Mouse (Mus musculus) hindbrain, embryonic 11.5 days (tissue): ENCODE measurements around the gene Dmrtb1. TPM values are rescaled to one million over a fixed set of nuclear protein-coding genes. Genes with fewer than 3 reads are reported as not detected.

ENCODE experiments used
- ATAC-seq: fragments of 200-750 bp; cut with Nextera tagmentation; 2 replicates; pipeline ENCODE4 v1.8.0; 2017; ENCODE audit warnings: mild to moderate bottlenecking, moderate TSS enrichment, moderate library complexity; ENCODE audit not compliant: low FRiP score
- DNase-seq: peaks from one replicate; pipeline ENCODE4 v3.0.0-alpha.2; 2015; ENCODE audit warnings: low spot score
- H3K27ac ChIP-seq: fragments of 300-500 bp; sonication (generic); 2 replicates; pipeline ENCODE4 v1.5.1; 2014; ENCODE audit warnings: mild to moderate bottlenecking, low read depth, low read length
- H3K27me3 ChIP-seq: fragments of 300-500 bp; sonication (generic); 2 replicates; pipeline ENCODE4 v1.6.1; 2014; ENCODE audit warnings: mild to moderate bottlenecking, low read length, moderate library complexity, mixed read lengths; ENCODE audit not compliant: control insufficient read depth, insufficient read depth
- H3K36me3 ChIP-seq: fragments of 300-500 bp; sonication (generic); 2 replicates; pipeline ENCODE4 v1.6.1; 2014; ENCODE audit warnings: mild to moderate bottlenecking, low read length, moderate library complexity, mixed read lengths; ENCODE audit not compliant: control insufficient read depth, insufficient read depth
- H3K4me1 ChIP-seq: fragments of 300-500 bp; sonication (generic); replicated peaks from 2 replicates; pipeline ENCODE4 v1.6.1; 2014; ENCODE audit warnings: low read length, mixed read lengths; ENCODE audit not compliant: control insufficient read depth, insufficient read depth
- H3K4me2 ChIP-seq: fragments of 300-500 bp; sonication (generic); replicated peaks from 2 replicates; pipeline ENCODE4 v1.6.1; 2014; ENCODE audit warnings: mild to moderate bottlenecking, low read depth, low read length
- H3K4me3 ChIP-seq: fragments of 300-500 bp; sonication (generic); 2 replicates; pipeline ENCODE4 v1.5.1; 2014; ENCODE audit warnings: low read depth, low read length
- H3K9ac ChIP-seq: fragments of 300-500 bp; sonication (generic); 2 replicates; pipeline ENCODE4 v1.6.1; 2014; ENCODE audit warnings: low read depth, low read length
- H3K9me3 ChIP-seq: fragments of 300-500 bp; sonication (generic); 2 replicates; pipeline ENCODE4 v1.6.1; 2016; ENCODE audit warnings: low read length; ENCODE audit not compliant: control insufficient read depth
- WGBS: fragments of 180-500 bp; shearing (Covaris S2); extraction: QIAGEN DNeasy Blood & Tissue Kit; methylation state at CpG from one replicate; pipeline ENCODE4 v1.1.7; 2014; 5-methylcytosine and 5-hydroxymethylcytosine counted together
- polyA plus RNA-seq: library from polyadenylated mRNA; unstranded; fragments of >200 nt; fragmentation: Nextera tagmentation; extraction: Ambion mirVana; gene quantifications from 2 replicates; pipeline ENCODE4 v1.2.1, GENCODE M21; 2014

The Dmrtb1 gene
- polyA plus RNA-seq, 1 experiment from 2014 or later, result 16.6 TPM

- DNase-seq, result no peak
- H3K4me2 ChIP-seq, result no peak overlapping the region
- H3K27ac ChIP-seq, result no peak overlapping the region
- no peaks in the 10 kb centered on the region for H3K4me1 ChIP-seq
- H3K9ac ChIP-seq, result no peak overlapping the region
- H3K36me3 ChIP-seq, result no peaks in the 10 kb centered on the region
- no peak overlapping the region for H3K4me3 ChIP-seq
- no peaks in the 10 kb centered on the region for H3K9me3 ChIP-seq
- WGBS, result 78% methylated on average over 5 of the region's 5 CpGs
- no peak for ATAC-seq
- no peaks in the 10 kb centered on the region for H3K27me3 ChIP-seq
Observed at GRCm38 (mm10) chr4:107693816-107694215, 9.8 kb upstream of the Dmrtb1 start.

- DNase-seq, result peak; percentile 44
- no peak overlapping the region for H3K4me3 ChIP-seq
- no peak overlapping the region for H3K4me2 ChIP-seq
- no peak overlapping the region for H3K9ac ChIP-seq
- peaks cover 3% of the 10 kb centered on the region; the same call in 1 of the 2 replicates for H3K27me3 ChIP-seq
- no peaks in the 10 kb centered on the region for H3K9me3 ChIP-seq
- H3K36me3 ChIP-seq, result no peaks in the 10 kb centered on the region
- no peak for ATAC-seq
- no peak overlapping the region for H3K27ac ChIP-seq
- H3K4me1 ChIP-seq, result no peaks in the 10 kb centered on the region
- WGBS, result 4% methylated on average over 11 of the region's 11 CpGs
Observed at GRCm38 (mm10) chr4:107688213-107688612, 4.2 kb upstream of the Dmrtb1 start.

DNA sequence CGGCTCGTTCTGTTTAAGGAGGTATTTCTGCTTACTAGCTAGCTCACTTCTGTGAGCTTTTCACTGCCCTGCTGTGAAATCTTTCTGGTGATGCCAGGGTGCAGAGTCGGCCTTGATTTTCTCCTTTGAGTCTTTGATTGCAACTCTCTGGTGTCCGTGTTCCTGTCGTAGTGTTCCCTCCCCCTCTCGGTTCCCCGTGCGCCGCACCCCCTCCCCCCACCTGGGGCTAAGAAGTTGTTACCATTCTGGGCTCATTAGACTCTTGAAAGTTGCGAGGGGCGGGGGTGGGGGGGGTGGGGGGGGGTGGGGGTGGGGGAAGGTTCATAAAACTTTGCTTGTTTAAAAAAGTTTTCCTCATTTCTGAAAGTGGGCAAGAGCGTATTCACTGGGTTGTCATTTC lies 3.1 kb upstream of the Dmrtb1 start:
- no peaks in the 10 kb centered on the region for H3K9me3 ChIP-seq
- no peak overlapping the region for H3K27ac ChIP-seq
- H3K4me3 ChIP-seq, result no peak overlapping the region
- peaks cover 3% of the 10 kb centered on the region; the same call in 1 of the 2 replicates for H3K27me3 ChIP-seq
- H3K4me1 ChIP-seq, result no peaks in the 10 kb centered on the region
- no peaks in the 10 kb centered on the region for H3K36me3 ChIP-seq
- DNase-seq (no peak), ATAC-seq (no peak)
- H3K4me2 ChIP-seq, result no peak overlapping the region
- WGBS, result 43% methylated on average over 12 of the region's 12 CpGs
- H3K9ac ChIP-seq, result no peak overlapping the region

DNA sequence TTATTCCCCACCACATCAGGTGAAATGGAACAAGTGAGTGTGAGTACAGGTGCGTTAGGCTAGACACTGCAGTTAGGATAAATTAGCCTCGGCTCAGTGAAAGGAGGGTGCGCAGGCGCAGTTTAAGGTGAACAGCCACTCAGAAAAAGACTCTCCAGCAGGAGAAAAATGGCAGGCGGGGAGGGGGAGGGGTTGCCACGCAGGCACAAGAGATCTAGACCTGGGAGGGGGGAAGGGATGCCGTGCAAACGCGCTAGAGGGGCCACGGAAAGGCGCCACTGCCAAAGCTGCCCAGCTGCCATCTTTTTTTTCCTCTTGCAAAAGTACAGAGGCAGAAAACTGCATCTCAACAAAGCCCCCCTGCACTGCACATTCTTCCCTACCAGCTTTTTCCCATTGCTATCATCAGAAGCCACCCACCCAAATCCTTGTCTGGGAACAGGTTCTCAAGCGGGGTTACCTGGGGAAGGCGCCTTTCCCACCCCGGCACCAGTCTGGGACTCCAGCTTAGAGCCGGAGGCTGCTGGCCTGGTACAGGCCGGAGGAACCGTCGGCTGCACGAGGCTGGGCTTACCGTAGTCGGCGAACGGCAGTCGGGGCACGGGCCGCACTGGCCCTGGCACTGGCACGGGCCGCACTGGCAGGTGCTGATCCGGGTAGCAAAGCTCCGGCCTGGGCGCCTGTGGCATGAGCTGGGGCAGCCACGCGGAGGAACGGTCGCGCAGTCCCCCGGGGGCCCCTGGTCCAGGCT lies 849 bp downstream of the Dmrtb1 start:
- H3K4me3 ChIP-seq, result no peak overlapping the region
- WGBS, result 89% methylated on average over 36 of the region's 37 CpGs
- H3K4me1 ChIP-seq, result peaks cover 9% of the 10 kb centered on the region
- H3K36me3 ChIP-seq, result no peaks in the 10 kb centered on the region
- ATAC-seq (no peak), DNase-seq (no peak)
- peaks cover 3% of the 10 kb centered on the region; the same call in 1 of the 2 replicates for H3K27me3 ChIP-seq
- no peak overlapping the region for H3K4me2 ChIP-seq
- H3K27ac ChIP-seq, result no peak overlapping the region
- no peaks in the 10 kb centered on the region for H3K9me3 ChIP-seq
- no peak overlapping the region for H3K9ac ChIP-seq

DNA sequence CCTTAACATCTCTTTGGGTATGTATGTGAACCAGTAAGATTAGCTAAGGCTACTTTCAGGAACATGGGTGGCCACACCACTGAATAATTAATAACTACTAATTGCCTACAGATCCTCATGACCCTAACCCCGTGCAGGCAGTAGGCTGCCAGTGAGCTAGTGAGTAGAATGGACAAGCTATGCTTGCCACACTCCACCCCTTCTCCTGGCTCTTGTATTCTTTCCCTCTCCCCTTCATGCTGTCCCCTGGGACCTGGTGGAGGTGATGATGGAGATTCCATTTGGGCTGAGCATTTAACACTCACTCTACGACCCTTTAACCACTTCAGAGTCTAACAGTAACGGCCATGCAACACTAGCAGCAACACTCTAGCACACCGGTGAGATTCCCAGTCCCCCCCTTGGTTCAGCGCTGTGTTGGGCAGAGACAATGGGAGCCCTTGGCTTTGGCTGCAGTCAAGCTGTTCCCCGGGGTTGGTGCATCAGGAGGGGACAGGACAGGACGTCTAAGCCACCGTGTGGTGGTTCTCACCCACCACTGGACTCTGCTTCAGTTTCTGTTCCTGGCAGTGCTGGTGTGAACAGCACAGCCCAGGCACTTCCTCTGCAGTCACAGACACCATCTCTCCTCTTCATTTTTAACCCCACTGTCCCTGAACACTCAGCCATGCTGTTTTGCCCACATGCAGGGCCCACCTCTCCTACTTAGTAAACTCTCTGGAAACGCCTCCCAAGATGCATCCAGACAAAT lies 2.8 kb downstream of the Dmrtb1 start:
- peak; percentile 38 for DNase-seq
- Histone ChIP-seq H3K4me2 (no peak overlapping the region; the same call in 1 of the 2 replicates), H3K36me3 (no peaks in the 10 kb centered on the region), H3K27me3 (peaks cover 3% of the 10 kb centered on the region; the same call in 1 of the 2 replicates), H3K4me3 (no peak overlapping the region), H3K9me3 (no peaks in the 10 kb centered on the region), H3K27ac (peak overlapping the region; percentile 59; the same call in 1 of the 2 replicates), H3K4me1 (peaks cover 9% of the 10 kb centered on the region), H3K9ac (peak overlapping the region; percentile 15; the same call in 1 of the 2 replicates)
- ATAC-seq, result peak; percentile 78
- 33% methylated on average over 9 of the region's 9 CpGs for WGBS

DNA sequence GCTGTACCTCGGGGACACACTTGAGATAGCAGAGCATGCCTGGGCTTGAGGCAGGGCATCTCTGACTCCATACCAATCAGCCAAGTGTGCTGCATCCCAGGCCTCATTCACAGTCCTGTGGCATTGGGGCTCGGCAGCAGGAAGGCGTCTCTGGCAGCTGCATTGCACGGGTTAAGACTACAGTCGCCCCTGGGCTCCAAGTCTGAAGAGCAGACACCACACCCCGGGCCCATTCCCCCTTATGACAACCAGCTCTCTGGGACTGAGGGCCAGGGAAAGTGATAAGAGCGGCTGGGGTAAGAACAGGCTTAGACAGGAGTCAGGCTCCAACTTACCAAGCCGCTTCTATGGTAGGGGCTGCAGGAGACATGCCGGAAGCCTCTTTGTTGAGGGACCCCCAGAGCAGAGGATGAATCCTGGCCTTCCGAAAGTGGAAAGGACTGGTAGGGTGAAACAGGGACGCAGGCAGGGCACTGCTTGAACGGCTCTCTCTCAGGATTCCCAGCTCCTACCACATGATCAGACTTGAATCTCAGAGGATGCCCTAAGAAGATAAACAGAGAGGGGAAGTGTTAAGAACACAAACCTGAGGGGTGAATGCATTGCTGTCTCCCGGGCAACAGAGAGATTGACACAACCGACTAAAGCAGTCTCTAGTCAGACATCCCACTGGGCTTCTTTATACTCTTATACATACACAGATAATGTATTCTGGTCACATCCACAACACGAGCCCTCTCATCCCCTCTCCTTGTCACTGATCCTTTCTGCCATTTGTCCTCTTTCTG lies 3.5 kb downstream of the Dmrtb1 start:
- H3K27me3 ChIP-seq, result peaks cover 3% of the 10 kb centered on the region; the same call in 1 of the 2 replicates
- DNase-seq, result peak; percentile 71

GRCm38 (mm10) chr4:107675645-107676044 lies 8.4 kb downstream of the Dmrtb1 start:
- ATAC-seq, result no peak
- WGBS, result 72% methylated on average over 10 of the region's 10 CpGs

More for the DNA sequence above, 3.5 kb downstream of the Dmrtb1 start:
- Histone ChIP-seq H3K36me3 (no peaks in the 10 kb centered on the region), H3K9ac (peak overlapping the region; percentile 29; the same call in 1 of the 2 replicates), H3K27ac (peak overlapping the region; percentile 80), H3K4me1 (peaks cover 9% of the 10 kb centered on the region), H3K4me2 (peak overlapping the region; percentile 33), H3K9me3 (no peaks in the 10 kb centered on the region), H3K4me3 (peak overlapping the region; percentile 12; the same call in 1 of the 2 replicates)
- 29% methylated on average over 15 of the region's 15 CpGs for WGBS
- peak; percentile 89 for ATAC-seq

DNA sequence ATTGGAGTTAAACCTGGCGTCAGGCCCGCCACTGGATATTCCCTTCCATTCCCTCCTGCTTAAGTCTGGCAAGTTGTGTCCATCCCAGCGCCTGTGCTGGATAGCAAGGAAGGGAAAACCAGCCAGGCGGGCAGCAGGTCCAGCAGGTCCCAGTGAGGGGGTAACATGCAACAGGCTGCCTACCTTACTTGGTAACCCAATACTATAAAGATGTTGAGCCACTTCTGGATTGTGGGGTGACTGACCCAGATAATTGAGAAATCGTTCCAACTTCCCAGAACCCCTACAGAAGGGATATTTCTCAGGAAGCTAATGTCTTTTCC lies 9.7 kb downstream of the Dmrtb1 start:
- Histone ChIP-seq H3K27ac (no peak overlapping the region), H3K4me3 (no peak overlapping the region)
- no peak for ATAC-seq

More at GRCm38 (mm10) chr4:107675645-107676044, 8.4 kb downstream of the Dmrtb1 start:
- peaks cover 12% of the 10 kb centered on the region for H3K4me1 ChIP-seq
- H3K9me3 ChIP-seq, result no peaks in the 10 kb centered on the region
- no peak overlapping the region for H3K4me3 ChIP-seq
- DNase-seq, result no peak
- H3K27me3 ChIP-seq, result 0 out of 2 replicates have a peak, but pooled peaks cover 3% of the 10 kb centered on the region
- H3K9ac ChIP-seq, result no peak overlapping the region
- H3K4me2 ChIP-seq, result no peak overlapping the region
- no peaks in the 10 kb centered on the region for H3K36me3 ChIP-seq
- H3K27ac ChIP-seq, result no peak overlapping the region

More for the DNA sequence above, 9.7 kb downstream of the Dmrtb1 start:
- DNase-seq, result no peak
- Histone ChIP-seq H3K9ac (no peak overlapping the region; the same call in 1 of the 2 replicates), H3K4me2 (peak overlapping the region; percentile 31), H3K9me3 (no peaks in the 10 kb centered on the region), H3K36me3 (no peaks in the 10 kb centered on the region), H3K27me3 (0 out of 2 replicates have a peak, but pooled peaks cover 3% of the 10 kb centered on the region), H3K4me1 (peaks cover 6% of the 10 kb centered on the region)
- WGBS, result 31% methylated on average over 5 of the region's 5 CpGs
